Mouse (Mus musculus): ENCODE measurements at regions not wholly inside any gene's neighbourhood (a gene's known extent, or its start where the extent isn't known, plus 50 kb on each side); places are given as distances from the start of the nearest gene placed in this dataset.

DNA sequence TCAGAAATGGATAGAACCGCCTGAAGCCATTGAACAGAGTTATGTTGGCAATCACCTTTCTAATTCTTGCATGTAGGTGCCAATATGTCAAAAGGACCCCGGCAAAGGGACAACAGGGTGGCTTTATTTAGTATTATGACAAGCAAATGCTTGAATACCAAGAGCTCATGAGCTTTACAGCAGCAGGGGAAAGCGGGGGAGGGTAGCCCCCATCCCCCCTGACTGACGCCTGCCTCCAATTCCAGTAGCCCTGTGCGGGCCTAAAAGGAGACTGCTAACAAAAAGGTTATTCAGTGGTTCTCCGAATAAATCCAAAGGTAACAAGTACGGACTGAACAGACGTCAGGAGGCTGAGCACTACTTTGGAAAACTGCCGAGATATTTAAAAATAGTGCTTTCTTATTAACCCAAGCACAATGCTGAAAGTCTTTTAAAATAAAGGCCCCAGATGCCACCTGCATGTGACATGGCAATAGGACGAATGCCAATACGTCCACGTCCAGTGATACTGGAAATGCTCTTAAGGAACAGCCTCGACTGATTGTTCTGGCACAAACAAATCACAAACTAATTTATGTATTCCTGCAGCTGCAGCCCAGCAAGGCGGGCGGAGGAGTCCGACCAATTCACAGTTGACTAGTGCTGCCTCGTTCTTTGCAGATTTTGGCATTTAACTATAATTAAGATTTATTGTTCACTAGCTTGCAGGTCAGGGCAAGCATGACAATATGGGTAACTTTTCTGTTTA lies 771.7 kb upstream of the Car8 start:
- no peak for DNase-seq (ENCODE audit: low spot score in 2 of 2)

DNA sequence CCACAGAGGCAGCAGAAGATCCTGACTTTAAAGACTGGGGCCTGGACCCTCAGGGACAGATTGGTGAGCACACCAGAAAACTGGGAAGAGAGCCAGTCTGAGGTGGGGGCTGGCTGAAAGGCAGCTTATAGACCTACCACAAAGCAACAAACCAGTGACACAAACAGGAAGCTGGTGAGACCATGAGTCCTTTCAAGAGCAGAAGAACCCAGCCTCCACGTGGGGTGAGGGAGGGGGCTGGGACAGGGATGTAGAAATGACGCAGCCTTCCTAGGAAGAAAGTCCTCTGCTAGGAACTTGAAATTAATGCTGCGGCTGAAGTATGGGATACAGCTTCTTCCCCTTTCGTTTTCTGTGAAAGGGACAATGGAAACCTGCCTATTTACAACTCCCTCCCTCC lies 770.8 kb upstream of the Car8 start:
- no peak for DNase-seq (ENCODE audit: low spot score in 2 of 2)

DNA sequence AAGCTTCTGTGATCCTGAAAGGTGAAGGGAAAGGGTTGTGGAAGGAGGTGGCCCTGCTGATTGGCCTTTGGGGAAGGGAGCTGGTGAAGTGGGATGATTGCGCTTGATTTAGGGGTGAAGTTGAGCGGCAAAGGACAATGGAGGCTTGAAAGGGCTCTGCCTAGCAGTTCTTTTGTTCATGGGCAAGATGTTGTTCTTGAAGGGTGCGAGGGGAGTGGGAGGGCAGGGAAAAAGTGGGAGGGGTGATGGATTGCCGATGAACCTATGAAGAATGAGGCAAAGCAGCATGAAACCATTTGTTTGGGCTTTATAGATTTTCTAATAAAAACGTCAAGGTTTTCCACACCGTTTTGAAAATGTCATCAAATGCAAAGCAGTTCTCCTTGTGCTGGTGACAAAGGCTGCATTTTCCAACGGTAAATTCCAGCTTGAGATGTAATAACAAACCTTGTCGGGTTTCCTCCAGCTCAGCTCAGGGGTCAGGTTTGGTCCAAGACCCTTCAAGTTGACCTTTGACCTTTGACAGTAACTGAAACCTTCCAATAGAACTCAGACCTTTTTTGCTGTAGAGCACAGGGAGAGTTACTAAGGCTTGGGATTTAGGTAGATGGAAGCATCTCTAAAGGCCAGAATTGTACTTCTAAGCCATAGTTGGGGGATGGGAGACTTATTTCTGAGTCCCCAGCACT lies 767.2 kb upstream of the Car8 start:
- no peak for DNase-seq (ENCODE audit: low spot score in 2 of 2)

DNA sequence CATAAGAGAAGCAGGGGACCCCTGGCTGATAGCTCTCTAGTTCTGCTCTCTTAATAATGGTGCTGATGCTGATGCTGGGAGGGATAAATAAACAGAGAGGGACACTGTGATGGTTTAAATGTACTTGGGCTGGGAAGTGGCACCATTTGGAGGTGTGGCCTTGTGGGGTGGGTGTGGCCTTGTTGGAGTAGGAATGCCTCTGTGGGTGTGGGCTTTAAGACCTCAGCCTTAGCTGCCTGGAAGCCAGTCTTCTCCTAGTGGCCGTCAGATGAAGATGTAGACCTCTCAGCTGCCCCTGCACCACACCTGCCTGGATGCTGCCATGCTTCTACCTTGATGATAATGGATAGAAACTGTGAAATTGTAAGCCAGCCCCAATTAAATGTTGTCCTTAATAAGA lies 765.0 kb upstream of the Car8 start:
- DNase-seq (ENCODE audit: low spot score in 2 of 2): no peak

DNA sequence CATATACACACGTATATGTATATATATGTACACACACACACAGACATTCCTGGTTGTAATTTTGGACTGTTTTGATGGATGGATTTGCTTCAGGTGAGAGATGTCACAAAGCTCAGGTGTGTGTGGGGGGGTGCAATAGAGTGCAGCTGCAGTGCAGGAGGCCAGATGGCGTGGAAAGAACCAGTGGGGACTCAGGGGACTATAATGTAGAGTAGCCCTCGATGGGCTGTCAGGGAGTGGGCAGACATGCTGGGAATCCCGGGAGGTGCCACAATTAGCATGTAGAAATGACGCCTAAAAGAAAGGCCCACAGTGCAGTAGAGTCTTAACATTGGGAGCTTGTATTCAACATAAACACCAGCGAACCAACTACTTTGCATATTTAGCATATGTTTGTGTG lies 763.5 kb upstream of the Car8 start:
- DNase-seq (ENCODE audit: low spot score in 2 of 2): no peak

DNA sequence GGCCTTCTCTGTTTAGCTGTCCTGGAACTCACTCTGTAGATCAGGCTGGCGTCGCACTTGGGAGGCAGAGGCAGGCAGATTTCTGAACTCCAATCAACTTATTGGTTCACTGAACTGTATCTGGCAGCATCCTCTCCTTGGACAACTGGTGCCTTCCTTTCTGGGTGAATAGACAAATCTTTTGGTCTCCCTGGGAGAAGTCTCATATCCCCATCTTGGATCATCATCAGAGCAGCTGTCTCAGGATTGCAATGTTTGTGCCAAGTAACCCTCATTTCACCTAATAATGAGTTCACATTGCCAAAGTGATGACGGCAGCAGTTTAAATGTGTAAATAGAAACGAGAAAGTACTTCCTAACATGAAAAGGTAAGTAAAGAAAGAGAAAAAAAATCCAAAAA lies 759.8 kb upstream of the Car8 start:
- DNase-seq (ENCODE audit: low spot score in 2 of 2): no peak

DNA sequence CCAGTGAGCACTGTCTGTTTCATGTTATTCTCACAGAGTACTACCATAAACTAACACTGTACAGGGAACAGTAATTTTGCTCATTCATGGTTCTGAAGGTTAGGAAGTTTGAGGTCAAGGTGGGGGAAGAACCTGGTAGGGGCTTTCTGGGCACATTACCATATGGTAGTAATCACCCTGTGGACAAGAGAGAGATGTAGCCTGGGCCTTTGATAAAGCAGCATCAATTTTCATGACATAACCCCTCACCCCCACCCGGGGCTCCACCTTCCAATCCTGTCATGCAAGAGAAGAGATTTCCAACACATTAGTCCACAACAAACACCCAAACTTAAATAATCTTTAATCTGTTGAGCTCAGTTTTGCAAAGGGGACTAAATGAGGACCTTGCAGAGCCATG lies 753.3 kb upstream of the Car8 start:
- DNase-seq (ENCODE audit: low spot score in 2 of 2): no peak

DNA sequence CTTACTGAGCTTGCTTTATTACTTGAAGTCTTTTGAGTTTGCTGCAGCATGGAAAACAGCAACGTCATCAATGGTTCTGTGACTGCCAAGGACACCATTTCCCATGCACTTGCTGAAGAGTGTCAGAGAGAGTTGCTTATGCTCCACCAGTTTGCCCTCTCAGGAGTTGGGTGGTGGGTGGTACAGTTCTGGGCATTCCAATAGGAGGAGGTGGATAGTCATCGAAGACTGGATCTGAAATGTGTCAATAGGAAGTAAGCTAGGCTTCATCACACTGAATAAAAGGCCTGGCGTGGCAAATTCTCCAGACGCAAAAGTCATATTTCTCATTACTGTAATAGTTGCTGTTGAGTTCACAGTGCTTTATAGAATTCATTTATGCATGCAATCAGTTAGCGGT lies 751.7 kb upstream of the Car8 start:
- no peak for DNase-seq (ENCODE audit: low spot score in 2 of 2)

DNA sequence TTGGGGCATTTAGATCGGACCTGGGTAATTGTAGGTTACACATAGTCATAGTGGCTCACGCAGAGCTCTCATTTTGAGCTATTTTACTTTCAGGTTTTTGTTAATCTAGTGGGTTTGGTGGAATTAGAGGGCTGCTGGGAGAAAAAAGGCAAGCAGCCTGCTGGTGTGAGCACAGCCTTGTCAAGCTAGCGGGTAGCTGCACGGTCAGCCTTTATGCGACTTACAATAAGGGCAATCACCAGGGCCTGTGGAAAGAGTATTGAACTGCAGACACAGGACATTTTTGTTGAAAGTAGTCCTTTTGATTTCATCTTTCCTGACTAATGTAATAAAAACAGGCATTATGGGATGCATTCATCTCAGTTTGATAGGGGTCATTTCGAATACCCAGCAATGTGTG lies 750.8 kb upstream of the Car8 start:
- no peak for DNase-seq (ENCODE audit: low spot score in 2 of 2)

DNA sequence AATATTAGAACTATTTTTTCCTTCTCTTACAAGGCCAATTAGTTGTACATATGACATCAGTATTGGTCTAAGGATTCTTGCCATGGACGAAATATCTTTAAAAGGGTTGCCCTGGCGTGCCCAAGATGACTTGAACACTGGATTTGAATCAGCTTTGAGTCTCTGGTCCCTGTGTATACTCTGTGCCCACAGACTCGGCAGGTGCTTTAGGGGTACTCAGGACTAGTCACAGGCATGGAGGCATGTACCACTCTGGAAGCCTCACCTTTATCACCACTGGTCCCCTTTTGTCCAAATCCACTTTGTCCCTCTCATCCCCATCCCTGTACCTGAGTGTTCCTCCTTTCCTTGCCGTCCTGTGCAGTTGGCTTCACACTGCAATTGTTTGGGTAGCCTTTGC lies 750.3 kb upstream of the Car8 start:
- no peak for DNase-seq (ENCODE audit: low spot score in 2 of 2)

DNA sequence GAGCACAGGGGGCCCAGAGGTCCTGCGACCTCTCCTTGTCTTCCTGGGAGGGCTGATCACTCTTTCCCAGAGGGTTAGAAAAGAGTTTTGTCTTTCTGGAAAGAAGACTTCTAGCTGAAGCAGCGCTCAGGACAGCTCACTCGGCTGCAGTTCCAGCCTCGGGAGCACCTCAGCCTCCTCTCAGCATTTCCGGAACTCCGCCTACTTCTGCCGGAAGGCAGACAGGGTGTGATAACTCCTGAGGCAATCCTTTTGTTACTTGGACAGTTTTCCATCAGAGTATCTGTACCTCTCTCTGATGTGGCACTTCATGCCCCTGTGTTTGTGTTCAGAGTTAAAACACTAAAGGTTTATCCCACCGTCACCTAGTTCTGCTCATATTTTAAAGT lies 749.5 kb upstream of the Car8 start:
- DNase-seq (ENCODE audit: low spot score in 2 of 2): no peak

DNA sequence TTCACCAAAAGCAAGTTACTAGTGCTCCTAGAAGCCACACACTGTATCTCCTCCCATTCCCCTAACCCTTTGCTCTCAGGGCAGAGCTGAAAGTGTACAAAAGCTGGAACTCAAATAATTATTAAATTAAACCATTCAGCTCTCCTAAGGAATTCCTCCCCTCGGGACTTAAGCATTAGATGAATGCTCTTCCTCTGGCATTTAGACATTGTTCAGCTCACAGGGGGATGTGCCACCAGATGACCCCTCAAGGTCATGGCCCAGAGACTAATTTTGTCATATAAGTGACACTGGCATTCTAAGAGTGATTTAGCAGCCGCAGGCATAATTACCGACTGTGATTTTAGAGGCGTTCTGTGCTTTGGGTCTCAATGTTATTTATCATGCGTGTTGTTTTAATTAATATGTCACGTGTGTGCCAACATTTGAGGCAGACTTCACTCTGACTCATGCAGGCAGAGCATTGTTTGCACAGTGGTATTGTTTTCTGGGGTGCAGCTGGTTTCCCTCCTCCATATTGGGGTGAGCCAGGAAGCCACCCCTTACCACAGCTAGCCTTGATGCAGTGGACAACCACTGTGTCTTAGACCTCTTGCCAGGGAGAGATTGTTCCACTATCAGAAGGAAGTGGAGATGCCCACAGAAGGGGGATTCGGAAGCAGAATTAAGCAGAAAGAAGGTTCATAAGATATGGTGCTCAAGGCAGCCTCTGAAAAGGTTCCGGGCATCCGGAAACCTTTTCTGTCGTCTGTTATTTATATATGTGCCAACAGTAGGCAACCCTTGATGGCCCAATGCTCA lies 748.9 kb upstream of the Car8 start:
- DNase-seq (ENCODE audit: low spot score in 2 of 2): peak in 1 of 2 experiments; percentile 41

DNA sequence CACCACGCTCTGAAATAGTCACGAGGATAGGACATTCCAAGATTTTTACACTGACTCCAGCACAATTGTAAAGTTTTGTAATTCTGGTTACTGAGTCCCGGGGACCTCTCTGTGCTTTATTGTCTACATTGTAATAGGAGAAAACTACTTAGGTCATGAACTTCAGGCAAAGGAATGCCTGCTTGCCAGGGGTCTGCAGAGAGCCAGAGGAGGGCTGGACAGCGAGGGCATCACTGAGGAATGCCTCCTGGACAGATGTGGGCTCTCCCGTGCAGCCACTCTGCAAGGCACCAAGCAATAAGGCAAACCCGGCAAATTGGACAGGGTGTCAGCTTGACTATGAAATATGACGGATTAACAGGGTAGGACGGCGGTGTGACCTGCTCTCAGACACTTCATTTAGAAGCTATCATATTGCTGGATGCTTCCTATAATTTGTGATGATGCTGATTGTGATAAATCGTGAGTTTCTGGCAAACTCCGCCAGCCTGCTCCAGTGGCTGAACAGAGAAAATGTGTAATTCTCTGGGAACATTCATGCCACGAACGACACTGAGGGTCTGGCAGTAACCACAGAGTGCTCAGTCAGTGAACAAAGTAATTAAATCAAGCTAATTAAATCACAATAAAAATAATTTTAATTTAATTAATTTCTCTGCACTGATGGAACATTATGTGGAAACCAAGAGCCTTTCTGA lies 747.7 kb upstream of the Car8 start:
- DNase-seq (ENCODE audit: low spot score in 2 of 2): no peak

DNA sequence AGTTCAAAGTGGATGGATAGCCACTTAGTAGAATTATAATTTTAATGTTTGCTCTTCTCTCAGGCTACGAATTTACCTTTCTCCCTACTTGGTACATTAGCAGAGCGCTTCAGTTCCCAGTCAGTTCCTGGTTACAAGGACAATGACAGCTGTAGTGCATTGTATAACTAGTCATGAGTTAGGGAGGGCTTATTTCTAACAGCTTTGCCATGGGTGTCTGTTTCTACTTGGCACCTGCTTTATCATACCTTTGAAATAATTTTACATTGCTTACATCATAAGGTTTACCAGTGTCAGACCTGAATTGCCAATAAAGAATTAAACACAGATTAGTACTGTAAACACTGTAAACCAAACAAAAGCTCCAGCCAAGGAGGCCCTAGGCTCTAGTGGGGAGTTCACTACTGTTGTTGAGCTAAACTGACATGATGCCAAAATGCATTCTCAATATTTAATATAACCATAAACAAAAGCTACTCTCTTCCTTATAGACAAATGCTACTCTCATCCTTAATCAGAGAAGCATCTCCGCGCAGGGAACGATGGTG lies 745.3 kb upstream of the Car8 start:
- no peak for DNase-seq (ENCODE audit: low spot score in 2 of 2)

DNA sequence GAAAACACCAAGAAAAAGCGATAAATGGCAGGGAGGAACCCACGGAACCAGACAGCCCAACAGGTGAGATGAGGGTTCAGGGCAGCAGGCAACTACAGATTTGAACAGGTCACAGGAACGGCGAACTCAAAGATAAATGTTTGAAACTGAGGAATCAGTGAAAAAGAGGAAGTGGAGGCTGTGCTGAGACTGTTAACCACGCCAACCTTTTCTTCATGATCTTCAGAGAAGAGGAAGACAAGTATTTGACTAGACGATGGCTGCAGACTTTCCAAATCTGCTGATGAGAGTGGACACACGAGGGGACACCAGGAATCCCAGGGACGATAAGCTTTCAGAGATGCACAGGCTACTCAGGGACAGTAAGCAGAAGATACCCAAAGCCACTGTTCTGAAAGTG lies 740.1 kb upstream of the Car8 start:
- no peak for DNase-seq (ENCODE audit: low spot score in 2 of 2)

DNA sequence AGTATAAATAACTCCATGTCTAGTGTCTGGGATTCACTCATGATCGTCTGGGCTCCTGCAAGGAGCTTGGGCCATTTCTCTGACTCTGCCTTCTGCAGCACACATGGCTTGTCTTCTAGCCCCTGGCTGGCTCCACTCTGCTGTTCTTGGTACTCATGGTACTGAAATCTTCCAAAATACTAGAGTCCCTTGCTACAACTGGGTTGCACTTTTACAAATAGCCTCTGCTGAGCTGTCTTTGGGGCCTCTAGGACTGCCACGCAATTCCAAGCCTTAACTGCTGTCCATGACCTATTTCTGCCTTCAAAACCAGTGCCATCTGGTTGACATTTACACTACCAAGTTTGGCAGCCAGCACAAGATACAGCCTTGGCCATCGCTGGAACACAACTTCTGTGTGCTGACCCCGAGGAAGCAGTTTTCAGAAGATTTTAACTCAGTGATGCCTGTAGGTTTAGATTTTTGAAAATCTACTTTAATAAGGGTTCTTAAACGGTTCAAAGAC lies 731.2 kb upstream of the Car8 start:
- DNase-seq (ENCODE audit: low spot score in 2 of 2): no peak

DNA sequence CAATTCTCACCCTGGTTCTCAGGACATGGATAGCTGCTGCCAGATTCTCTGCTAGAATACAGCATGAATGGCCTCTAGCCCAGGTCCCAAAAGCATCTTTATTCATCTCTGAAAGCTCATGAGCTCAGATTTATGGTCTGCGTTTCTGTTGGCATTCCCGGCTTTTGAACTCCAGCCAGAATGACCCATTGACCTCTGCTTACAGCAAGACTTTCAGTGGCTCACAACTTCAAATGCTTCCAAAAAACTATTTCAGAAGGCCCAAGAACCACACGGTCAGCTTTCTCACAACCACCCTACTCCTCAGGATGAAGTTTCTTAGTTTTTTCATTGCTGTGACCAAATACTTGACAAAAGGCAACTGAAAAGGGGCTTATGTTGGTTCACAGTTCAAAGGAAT lies 729.9 kb upstream of the Car8 start:
- no peak for DNase-seq (ENCODE audit: low spot score in 2 of 2)

DNA sequence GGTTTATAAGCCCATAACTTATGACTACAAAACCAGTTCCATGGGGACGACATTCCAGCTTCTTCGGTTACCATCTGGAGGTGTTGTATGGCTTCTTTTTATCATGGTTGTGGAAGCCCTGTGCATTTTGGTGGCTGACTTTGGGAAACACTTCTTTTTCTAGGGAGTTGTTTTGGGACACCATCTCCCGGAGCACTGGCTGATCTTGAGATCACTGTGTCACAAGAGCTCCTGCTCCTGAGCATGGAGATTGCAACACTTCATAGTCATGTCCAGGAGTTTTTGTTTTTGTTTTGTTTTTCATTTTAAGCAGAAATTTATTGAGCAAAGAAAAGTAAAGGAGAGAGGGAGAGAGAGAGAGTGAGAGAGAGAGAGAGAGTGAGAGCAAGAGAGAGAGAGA lies 729.1 kb upstream of the Car8 start:
- no peak for DNase-seq (ENCODE audit: low spot score in 2 of 2)

DNA sequence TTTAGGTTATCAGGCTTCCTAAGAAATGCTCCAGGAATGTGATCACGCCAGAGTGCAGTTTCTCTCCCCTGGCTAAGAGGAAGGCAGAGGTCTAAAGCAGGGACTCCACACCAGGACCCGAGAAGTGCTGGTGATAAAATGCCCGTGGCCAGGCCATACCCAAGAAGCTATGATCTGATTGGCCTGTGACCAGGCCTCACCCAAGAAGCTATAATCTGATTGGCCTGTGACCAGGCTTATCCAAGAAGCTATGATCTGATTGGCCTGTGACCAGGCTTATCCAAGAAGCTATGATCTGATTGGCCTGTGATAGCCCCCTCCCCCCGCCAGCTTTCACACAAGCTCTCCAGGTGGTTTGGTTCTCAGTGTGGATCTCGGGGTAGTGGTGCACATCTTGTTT lies 726.7 kb upstream of the Car8 start:
- DNase-seq (ENCODE audit: low spot score in 2 of 2): no peak

DNA sequence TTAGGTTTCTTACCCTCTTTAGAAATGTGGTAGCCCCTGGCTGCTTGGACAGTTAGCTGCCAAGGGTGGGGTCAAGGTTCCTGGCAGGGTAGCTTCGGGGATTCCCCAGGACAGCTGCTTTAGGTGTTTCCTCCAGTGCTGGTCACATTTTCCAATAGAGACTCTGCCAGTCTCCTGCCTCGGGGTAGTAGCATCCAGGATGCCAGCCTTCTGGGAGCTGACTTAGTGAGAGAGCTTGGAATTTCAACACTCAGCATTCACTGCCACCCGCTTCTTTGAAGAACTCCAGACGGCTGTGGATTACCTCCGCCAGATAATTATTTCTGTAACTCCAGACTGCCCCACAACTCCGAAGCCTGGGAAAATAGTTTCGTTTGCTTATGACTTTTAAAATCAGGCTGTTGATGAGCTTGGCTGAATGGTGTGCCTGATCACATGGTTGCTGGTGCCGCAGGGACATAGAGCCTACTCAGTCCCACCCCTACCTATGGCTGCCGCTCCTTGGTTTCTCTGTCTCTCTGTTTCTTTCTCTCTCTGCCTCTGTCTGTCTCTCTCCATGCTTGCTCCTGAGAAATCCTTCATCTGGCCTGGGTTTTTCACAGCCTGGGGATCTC lies 724.2 kb upstream of the Car8 start:
- peak in 1 of 2 experiments; percentile 4 for DNase-seq (ENCODE audit: low spot score in 2 of 2)

DNA sequence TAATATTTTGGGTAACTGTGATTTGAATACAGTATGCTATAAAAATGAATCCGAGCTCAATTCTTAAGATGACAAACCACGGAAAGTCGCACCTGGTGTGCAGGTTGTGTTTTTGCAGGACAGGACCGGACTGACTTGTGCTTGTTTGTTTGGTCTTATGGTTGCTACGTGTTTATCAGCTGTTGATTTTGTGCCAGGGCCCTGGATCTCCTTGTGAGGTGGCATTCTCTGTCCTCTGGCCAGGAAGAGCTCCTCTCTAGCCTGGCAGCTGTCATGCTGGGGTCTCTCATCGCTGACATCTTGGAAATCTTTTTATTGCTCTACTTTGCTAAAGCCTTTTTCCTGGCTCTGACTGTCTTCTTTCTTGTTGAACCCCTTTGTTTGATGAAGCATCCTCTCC lies 723.0 kb upstream of the Car8 start:
- DNase-seq (ENCODE audit: low spot score in 2 of 2): no peak

All from layer of hippocampus, adult 18-20 months (tissue).